Mouse (Mus musculus) stomach, adult 2 months (tissue): Measurements from ENCODE around the gene Rubcn. TPM values are rescaled to one million over a fixed set of nuclear protein-coding genes. Genes with fewer than 3 reads are reported as not detected.

Experiments
- polyA plus RNA-seq: library from polyadenylated mRNA; depleted of rRNA; stranded (reverse); fragments of >200 nt; gene quantifications from 2 replicates; pipeline ENCODE4 v1.2.3, GENCODE M21; 2012; rRNA removed

The Rubcn gene
- polyA plus RNA-seq, result 10.9 and 16.2 TPM in 2 replicates

DNA sequence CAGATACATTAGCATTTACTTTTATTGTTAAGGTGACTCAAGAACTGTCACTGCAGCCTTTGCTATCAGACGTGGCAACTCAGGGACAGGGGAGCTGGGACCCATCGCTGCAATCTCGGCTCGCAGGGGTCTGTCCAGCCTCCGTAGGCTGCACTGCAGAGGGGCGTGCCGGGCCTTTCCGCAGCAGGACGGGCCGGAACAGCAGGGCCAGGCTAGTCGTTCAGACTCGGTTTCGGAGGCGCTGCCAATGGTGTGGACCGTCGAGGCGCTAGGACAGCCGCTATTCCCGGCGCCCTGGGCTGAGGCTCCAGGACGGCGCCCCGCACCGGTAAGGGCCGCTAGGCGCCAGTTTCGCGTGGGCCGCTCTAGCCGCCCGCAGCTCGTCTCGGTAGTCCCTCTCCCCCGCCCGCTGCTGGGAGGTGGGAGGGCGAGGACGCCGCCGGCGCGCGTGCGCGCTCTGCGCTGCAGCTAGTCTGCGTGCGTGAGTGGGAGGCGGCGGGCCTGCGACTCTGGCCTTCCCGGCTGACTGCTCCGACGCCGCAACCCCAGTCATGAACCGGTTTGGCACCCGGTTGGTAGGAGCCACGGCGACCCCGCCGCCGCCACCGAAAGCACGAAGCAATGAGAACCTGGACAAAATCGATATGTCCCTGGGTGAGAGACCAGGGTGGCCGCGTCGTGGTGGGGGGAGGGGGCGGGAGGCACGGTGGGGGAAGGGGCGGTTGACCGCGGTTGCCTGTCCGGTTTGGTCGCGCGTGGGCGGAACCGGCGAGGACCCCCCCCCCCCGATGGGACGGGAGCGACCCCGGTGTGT lies at the start of gene Rubcn, which contains the start of gene Fyttd1:
TSS of gene Rubcn (minus strand) at position 424 of the 814 bp plus-strand sequence.
TSS of gene Fyttd1 (plus strand) at position 158 of the 814 bp plus-strand sequence.

DNA sequence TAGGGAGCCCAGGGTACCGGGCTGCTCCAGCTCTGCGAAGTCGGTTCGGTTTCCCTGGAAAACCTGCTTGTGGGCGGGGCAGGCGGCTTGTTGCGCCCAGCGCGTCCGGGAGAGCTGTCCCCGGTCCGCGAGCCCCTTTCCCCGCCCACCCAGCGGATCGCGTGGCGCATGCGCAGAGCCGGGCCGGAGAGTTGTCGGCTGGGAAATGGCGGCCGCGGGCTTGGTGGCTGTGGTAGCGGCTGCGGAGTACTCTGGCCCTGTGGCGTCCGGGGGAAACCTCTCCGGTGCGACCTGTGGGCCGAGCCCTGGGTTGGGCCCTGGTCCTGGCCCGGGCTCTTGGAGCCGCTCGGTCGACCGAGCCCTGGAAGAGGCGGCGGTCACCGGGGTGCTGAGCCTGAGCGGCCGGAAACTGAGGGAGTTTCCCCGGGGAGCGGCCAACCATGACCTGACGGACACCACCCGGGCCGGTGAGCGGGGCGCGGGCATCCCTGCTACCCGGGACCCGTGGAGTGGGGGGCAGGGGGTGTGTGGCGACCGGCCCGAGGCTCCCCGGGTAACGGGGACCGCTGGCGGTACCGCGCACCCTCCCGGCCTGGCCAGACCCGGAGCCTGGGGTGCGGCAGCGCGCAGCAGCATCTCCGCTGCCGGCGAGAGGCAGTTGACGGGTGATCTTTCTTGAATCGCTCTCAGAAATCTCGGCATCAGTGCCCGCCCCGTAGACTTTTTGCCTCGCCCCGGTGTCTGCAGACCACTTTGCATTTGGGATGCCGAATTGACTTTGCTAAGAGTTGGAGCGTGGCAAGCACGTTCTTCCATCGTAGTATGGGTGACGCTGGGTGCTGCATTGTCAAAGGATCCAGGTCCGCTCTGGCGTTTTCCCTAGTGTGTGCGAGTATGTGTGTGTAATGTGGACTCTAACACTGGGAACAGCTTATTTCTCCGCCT lies 36.6 kb upstream of the Rubcn start, which contains the start of gene Lrch3:
TSS of gene Lrch3 (plus strand) at position 164 of the 945 bp plus-strand sequence.

DNA sequence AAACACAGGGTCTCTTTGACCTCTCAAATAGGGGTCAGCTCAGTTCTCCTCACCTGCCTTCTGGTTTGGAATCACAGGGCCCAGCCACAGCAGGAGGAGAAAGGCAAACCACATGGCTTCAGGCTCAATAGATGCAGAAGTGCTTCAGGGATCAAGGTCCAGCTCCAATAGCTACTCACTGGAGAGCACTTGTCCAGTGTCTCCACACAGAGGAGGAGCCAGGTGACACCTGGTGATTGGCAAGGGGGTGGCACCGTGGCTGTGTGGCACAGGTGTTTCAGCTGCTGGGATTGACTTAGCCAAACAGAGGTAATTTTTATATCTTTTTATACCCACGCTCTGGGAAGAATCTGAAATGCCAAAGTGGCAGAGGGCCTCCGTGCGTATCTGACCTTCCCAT lies 67.2 kb downstream of the Rubcn start, which contains the start of gene Smbd1:
TSS of gene Smbd1 (minus strand) at position 157 of the 400 bp plus-strand sequence.

DNA sequence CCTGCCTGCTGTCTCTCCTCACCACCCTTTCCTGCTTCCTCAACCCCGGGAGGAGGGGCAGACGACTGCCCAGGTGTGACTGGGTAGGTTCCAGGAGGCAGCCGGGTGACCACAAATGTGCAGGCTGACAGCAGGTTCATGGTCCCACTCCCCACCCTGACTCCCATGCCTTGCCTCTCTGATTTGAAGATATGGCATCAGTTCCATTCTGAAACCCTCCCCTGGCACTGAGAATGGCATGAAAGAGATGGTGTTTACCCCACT lies 80.2 kb downstream of the Rubcn start, which contains the start of gene Muc20:
TSS of gene Muc20 (minus strand) at position 10 of the 264 bp plus-strand sequence.

Other genes with a start within 250 kb of the Rubcn start
- 141 and 165 TPM in 2 replicates for gene Tnk2, start 233.9 kb downstream of the Rubcn start, polyA plus RNA-seq
- gene Muc4, start 141.9 kb downstream of the Rubcn start, polyA plus RNA-seq, result 10.9 and 11.9 TPM in 2 replicates
- 0.01 and 0.10 TPM in 2 replicates for gene Muc20, start 80.3 kb downstream of the Rubcn start, polyA plus RNA-seq
- 0.26 TPM in 1 of 2 replicates, not detected in the other for gene Smbd1, start 67.3 kb downstream of the Rubcn start, polyA plus RNA-seq
- 0.58 and 0.73 TPM in 2 replicates for gene Fyttd1, start 266 bp downstream of the Rubcn start, polyA plus RNA-seq
- gene Lrch3, start 36.3 kb upstream of the Rubcn start, polyA plus RNA-seq, result 3.3 and 5.0 TPM in 2 replicates
- 0.05 and 0.23 TPM in 2 replicates for gene Iqcg, start 178.5 kb upstream of the Rubcn start, polyA plus RNA-seq
- 16.3 and 19.8 TPM in 2 replicates for gene Rpl35a, start 178.7 kb upstream of the Rubcn start, polyA plus RNA-seq
- gene Lmln, start 184.8 kb upstream of the Rubcn start, polyA plus RNA-seq, result 0.37 and 0.48 TPM in 2 replicates